Mouse (Mus musculus) limb, embryonic 14.5 days (tissue): ENCODE measurements at regions not wholly inside any gene's neighbourhood (a gene's known extent, or its start where the extent isn't known, plus 50 kb on each side); places are given as distances from the start of the nearest gene placed in this dataset.

Experiments
- ATAC-seq: fragments of 200-750 bp; cut with Nextera tagmentation; 2 replicates; pipeline ENCODE4 v1.8.0; 2017; ENCODE audit warnings: low read depth, moderate number of reproducible peaks, moderate TSS enrichment; ENCODE audit not compliant: low FRiP score
- DNase-seq: peaks from one replicate; pipeline ENCODE4 v3.0.0-alpha.2; 2015; ENCODE audit warnings: low spot score
- H3K27ac ChIP-seq: fragments of 300-500 bp; sonication (generic); replicated peaks from 2 replicates; pipeline ENCODE4 v1.5.1; 2014; ENCODE audit warnings: low read depth, mild to moderate bottlenecking, low read length, moderate library complexity, mixed read lengths
- H3K27me3 ChIP-seq: fragments of 300-500 bp; sonication (generic); 2 replicates; pipeline ENCODE4 v1.6.1; 2014; ENCODE audit warnings: low read length, mixed read lengths; ENCODE audit not compliant: control insufficient read depth, insufficient read depth
- H3K36me3 ChIP-seq: fragments of 300-500 bp; sonication (generic); 2 replicates; pipeline ENCODE4 v1.6.1; 2014; ENCODE audit warnings: mild to moderate bottlenecking, low read length, moderate library complexity, mixed read lengths; ENCODE audit not compliant: control insufficient read depth, insufficient read depth
- H3K4me1 ChIP-seq: fragments of 300-500 bp; sonication (generic); 2 replicates; pipeline ENCODE4 v1.6.1; 2014; ENCODE audit warnings: antibody characterized with exemption, low read length, mixed read lengths; ENCODE audit not compliant: control insufficient read depth, insufficient read depth
- H3K4me2 ChIP-seq: fragments of 300-500 bp; sonication (generic); replicated peaks from 2 replicates; pipeline ENCODE4 v1.6.1; 2014; ENCODE audit warnings: low read depth, mild to moderate bottlenecking, low read length, moderate library complexity; ENCODE audit not compliant: severe bottlenecking
- H3K4me3 ChIP-seq: fragments of 300-500 bp; sonication (generic); replicated peaks from 2 replicates; pipeline ENCODE4 v1.5.1; 2014; ENCODE audit warnings: low read length
- H3K9ac ChIP-seq: fragments of 300-500 bp; sonication (generic); 2 replicates; pipeline ENCODE4 v1.6.1; 2014; ENCODE audit warnings: mild to moderate bottlenecking, low read depth, low read length, moderate library complexity; ENCODE audit not compliant: severe bottlenecking
- H3K9me3 ChIP-seq: fragments of 300-500 bp; sonication (generic); 2 replicates; pipeline ENCODE4 v1.6.1; 2016; ENCODE audit warnings: low read length; ENCODE audit not compliant: control insufficient read depth
- POLR2A ChIP-seq: fragments of 200-500 bp; IDR thresholded peaks from 2 replicates; pipeline ENCODE4 v1.8.0; 2012; ENCODE audit warnings: inconsistent platforms, mild to moderate bottlenecking, moderate library complexity, borderline replicate concordance; ENCODE audit not compliant: insufficient read depth, insufficient read length; ENCODE audit errors: extremely low read depth
- WGBS: fragments of 180-500 bp; shearing (Covaris S2); extraction: QIAGEN DNeasy Blood & Tissue Kit; methylation state at CpG from one replicate; pipeline ENCODE4 v1.1.7; 2014; 5-methylcytosine and 5-hydroxymethylcytosine counted together

GRCm38 (mm10) chr13:48732168-48732841, 69.5 kb downstream of the Barx1 start:
- H3K9me3 ChIP-seq, result no peaks in the 10 kb centered on the region
- DNase-seq (no peak), ATAC-seq (no peak)
- peak overlapping the region; percentile 17; the same call in 1 of the 2 replicates for H3K4me2 ChIP-seq
- 2% methylated on average over 29 of the region's 29 CpGs for WGBS
- no peak for TF ChIP-seq POLR2A
- no peak overlapping the region for H3K27ac ChIP-seq
- no peak overlapping the region for H3K9ac ChIP-seq
- no peaks in the 10 kb centered on the region for H3K36me3 ChIP-seq
- peaks cover 18% of the 10 kb centered on the region for H3K4me1 ChIP-seq
- peaks cover 48% of the 10 kb centered on the region for H3K27me3 ChIP-seq
- H3K4me3 ChIP-seq, result peak overlapping the region; percentile 30

- Histone ChIP-seq H3K4me3 (no peak overlapping the region), H3K4me2 (no peak overlapping the region), H3K9ac (no peak overlapping the region), H3K36me3 (no peaks in the 10 kb centered on the region), H3K27me3 (peaks cover 34% of the 10 kb centered on the region), H3K4me1 (peaks cover 18% of the 10 kb centered on the region), H3K27ac (no peak overlapping the region), H3K9me3 (no peaks in the 10 kb centered on the region)
- 27% methylated on average over 9 of the region's 9 CpGs for WGBS
- no peak for ATAC-seq
- DNase-seq, result no peak
- no peak for TF ChIP-seq POLR2A
Observed at GRCm38 (mm10) chr13:48734985-48735384, 72.2 kb downstream of the Barx1 start.

GRCm38 (mm10) chr13:48745566-48745965, 82.8 kb downstream of the Barx1 start:
- H3K27ac ChIP-seq, result no peak overlapping the region
- TF ChIP-seq POLR2A, result no peak
- no peaks in the 10 kb centered on the region for H3K36me3 ChIP-seq
- peaks cover 10% of the 10 kb centered on the region; the same call in 1 of the 2 replicates for H3K27me3 ChIP-seq
- 36% methylated on average over 5 of the region's 5 CpGs for WGBS
- no peak overlapping the region for H3K4me2 ChIP-seq
- DNase-seq, result no peak
- ATAC-seq, result no peak
- H3K4me3 ChIP-seq, result no peak overlapping the region
- H3K4me1 ChIP-seq, result no peaks in the 10 kb centered on the region
- H3K9ac ChIP-seq, result no peak overlapping the region
- H3K9me3 ChIP-seq, result no peaks in the 10 kb centered on the region

- H3K9ac ChIP-seq, result no peak overlapping the region
- no peak overlapping the region for H3K4me3 ChIP-seq
- H3K4me1 ChIP-seq, result no peaks in the 10 kb centered on the region
- TF ChIP-seq POLR2A, result no peak
- H3K27me3 ChIP-seq, result peaks cover 10% of the 10 kb centered on the region; the same call in 1 of the 2 replicates
- H3K9me3 ChIP-seq, result no peaks in the 10 kb centered on the region
- no peak overlapping the region for H3K27ac ChIP-seq
- H3K4me2 ChIP-seq, result no peak overlapping the region
- H3K36me3 ChIP-seq, result no peaks in the 10 kb centered on the region
- WGBS, result 6% methylated on average over 7 of the region's 7 CpGs
- ATAC-seq (no peak), DNase-seq (no peak)
Observed at GRCm38 (mm10) chr13:48746301-48746700, 83.5 kb downstream of the Barx1 start.
